9 mouse cellular contexts compared by ENCODE assay signal in the genomic region with DNA sequence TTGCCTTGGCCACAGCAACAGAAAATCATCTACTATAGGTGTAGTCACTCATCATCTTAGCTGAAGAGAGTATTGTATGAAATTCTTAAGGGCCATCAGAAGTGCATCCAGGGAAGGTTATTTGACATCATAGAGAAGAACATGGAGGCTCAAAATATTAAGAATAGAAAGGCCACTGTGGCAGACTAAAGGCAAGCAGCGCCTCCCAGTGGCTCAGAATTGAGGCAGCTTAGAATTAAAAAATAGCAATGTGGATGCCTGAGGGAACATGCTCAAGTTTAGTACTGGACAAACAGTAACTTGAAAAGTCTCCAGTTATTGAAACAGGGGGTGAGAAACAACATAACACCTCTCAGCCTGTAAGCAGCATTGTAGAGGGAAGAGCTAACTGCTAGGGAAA.
DNase-seq lines count a peak whose midpoint lies in the region; ATAC-seq and TF ChIP-seq lines count a peak whose summit lies in the region.
"Had no signal": no experiment of that assay in that cellular context is flagged by ENCODE, and none has a peak within 500 bp of the region (broad histone marks: within the 10 kb centered on the region; RNA-seq: fewer than 3 reads in every experiment).

No protein-coding gene starts in this region.

- in situ Hi-C loops in CH12.LX (cut with MboI; ENCODE audit: low pct_ligation_motif_present, low pct_unique_long_range_greater_than_20kb, low sequenced_read_pairs) = no loop called here

- no peaks in the 10 kb centered on the region for H3K27me3 ChIP-seq in kidney, adult 2 months (replicated peaks; ENCODE audit: control insufficient read depth, insufficient read depth, low read length)
- H3K27me3 ChIP-seq in kidney, embryonic 14.5 days (ENCODE audit: control insufficient read depth, insufficient read depth, low read length) = no peaks in the 10 kb centered on the region
- no peaks in the 10 kb centered on the region for H3K27me3 ChIP-seq in CH12.LX (replicated peaks)
- no peaks in the 10 kb centered on the region for H3K27me3 ChIP-seq in intestine, embryonic 16.5 days (replicated peaks; ENCODE audit: control insufficient read depth, insufficient read depth, low read length)
- H3K27me3 ChIP-seq: embryonic facial prominence, embryonic 12.5 days; neural tube, embryonic 12.5 days had no signal

- H3K4me2 ChIP-seq in kidney, embryonic 14.5 days (replicated peaks; ENCODE audit: low read depth, low read length) = no peak overlapping the region
- no peak overlapping the region for H3K4me2 ChIP-seq in CH12.LX (ENCODE audit: insufficient read depth, low read depth, poor library complexity, severe bottlenecking)
- no peak overlapping the region for H3K4me2 ChIP-seq in intestine, embryonic 16.5 days (ENCODE audit: low read depth, low read length)
- H3K4me2 ChIP-seq: embryonic facial prominence, embryonic 12.5 days; neural tube, embryonic 12.5 days had no signal

- no peak overlapping the region for H3K27ac ChIP-seq in kidney, adult 2 months (ENCODE audit: insufficient read depth, low read depth, low read length)
- no peak overlapping the region for H3K27ac ChIP-seq in kidney, embryonic 14.5 days (ENCODE audit: low read depth, low read length)
- no peak overlapping the region for H3K27ac ChIP-seq in CH12.LX (ENCODE audit: insufficient read depth, low read depth)
- no peak overlapping the region for H3K27ac ChIP-seq in intestine, embryonic 16.5 days (ENCODE audit: low read length)
- H3K27ac ChIP-seq: embryonic facial prominence, embryonic 12.5 days; neural tube, embryonic 12.5 days had no signal

- dilution Hi-C loops in CH12.LX (cut with MboI; ENCODE audit: extremely low pct_ligation_motif_present, extremely low pct_unique_long_range_greater_than_20kb, low sequenced_read_pairs) = no loop called here

- no peaks in the 10 kb centered on the region for H3K36me3 ChIP-seq in kidney, adult 2 months (ENCODE audit: control insufficient read depth, insufficient read depth, low read length)
- H3K36me3 ChIP-seq in kidney, embryonic 14.5 days (ENCODE audit: control insufficient read depth, insufficient read depth, low read length) = no peaks in the 10 kb centered on the region
- H3K36me3 ChIP-seq in CH12.LX (replicated peaks in 1 of 2; ENCODE audit: control insufficient read depth in 1 of 2, insufficient read depth in 1 of 2, low read length in 1 of 2) = no peaks in the 10 kb centered on the region
- no peaks in the 10 kb centered on the region for H3K36me3 ChIP-seq in intestine, embryonic 16.5 days (ENCODE audit: control insufficient read depth, insufficient read depth, low read length)
- H3K36me3 ChIP-seq: embryonic facial prominence, embryonic 12.5 days had no signal

- TF ChIP-seq POLR2A in kidney, adult 2 months (IDR thresholded peaks at IDR 0.05; ENCODE audit: low read depth, low read length) = no peak
- no peak for TF ChIP-seq POLR2A in CH12.LX (IDR thresholded peaks at IDR 0.05; ENCODE audit: low read depth, low read length)

- TF ChIP-seq CTCF in kidney, adult 2 months (conservative IDR thresholded peaks at IDR 0.05; ENCODE audit: insufficient read depth, insufficient read length, low read depth, low read length) = peak; percentile 73
- peak; percentile 38 to 87 for TF ChIP-seq CTCF in CH12.LX (conservative IDR thresholded peaks at IDR 0.05 in 1 of 2, IDR thresholded peaks at IDR 0.05 in 1 of 2; ENCODE audit: low read depth in 2 of 2, low read length in 2 of 2)

- no peak for TF ChIP-seq EP300 in CH12.LX (IDR thresholded peaks at IDR 0.05; ENCODE audit: low read length)

- intact Hi-C loops in gastrocnemius, postnatal 14 days (cut with DNase I; ENCODE audit: low total_unique reads) = no loop called here

- DNase-seq in kidney, adult 2 months = peak; percentile 44
- peak; percentile 23 for DNase-seq in CH12.LX (ENCODE audit: extremely low read depth)
- DNase-seq in adrenal gland, adult 2 months = peak; percentile 55
- DNase-seq in gastrocnemius, postnatal 14 days = peak; percentile 9
- peak; percentile 73 for DNase-seq in lung, postnatal 36 days

- H3K4me3 ChIP-seq in kidney, adult 2 months (ENCODE audit: insufficient read depth, low read depth, low read length) = no peak overlapping the region
- no peak overlapping the region for H3K4me3 ChIP-seq in kidney, embryonic 14.5 days (ENCODE audit: low read length)
- no peak overlapping the region for H3K4me3 ChIP-seq in CH12.LX (replicated peaks in 1 of 3; ENCODE audit: low read depth in 2 of 3, low read length in 2 of 3, poor library complexity in 1 of 3)
- H3K4me3 ChIP-seq in intestine, embryonic 16.5 days (ENCODE audit: low read length) = no peak overlapping the region
- H3K4me3 ChIP-seq: embryonic facial prominence, embryonic 12.5 days; neural tube, embryonic 12.5 days had no signal

- peak; percentile 88 for TF ChIP-seq RAD21 in CH12.LX (IDR thresholded peaks at IDR 0.05; ENCODE audit: low read depth, low read length)

- H3K79me2 ChIP-seq in CH12.LX (replicated peaks; ENCODE audit: control insufficient read depth, extremely low read depth, insufficient read depth, poor library complexity, severe bottlenecking) = no peaks in the 10 kb centered on the region

- no peak overlapping the region for H3K9ac ChIP-seq in kidney, embryonic 14.5 days (ENCODE audit: low read depth, low read length)
- no peak overlapping the region for H3K9ac ChIP-seq in CH12.LX (ENCODE audit: insufficient read depth, low read depth)
- no peak overlapping the region for H3K9ac ChIP-seq in intestine, embryonic 16.5 days (ENCODE audit: low read depth, low read length)
- H3K9ac ChIP-seq: embryonic facial prominence, embryonic 12.5 days; neural tube, embryonic 12.5 days had no signal

- no peaks in the 10 kb centered on the region for H3K4me1 ChIP-seq in kidney, adult 2 months (ENCODE audit: control insufficient read depth, insufficient read depth, low read length)
- H3K4me1 ChIP-seq in kidney, embryonic 14.5 days (ENCODE audit: control insufficient read depth, insufficient read depth, low read length) = no peaks in the 10 kb centered on the region
- no peaks in the 10 kb centered on the region for H3K4me1 ChIP-seq in CH12.LX (ENCODE audit: control insufficient read depth in 1 of 2, insufficient read depth in 2 of 2)
- H3K4me1 ChIP-seq in intestine, embryonic 16.5 days (ENCODE audit: control insufficient read depth, insufficient read depth, low read length) = no peaks in the 10 kb centered on the region
- H3K4me1 ChIP-seq: embryonic facial prominence, embryonic 12.5 days; neural tube, embryonic 12.5 days had no signal

- ATAC-seq in kidney, embryonic 14.5 days (ENCODE audit: low FRiP score, low TSS enrichment) = no peak
- ATAC-seq in intestine, embryonic 16.5 days = no peak

- no peaks in the 10 kb centered on the region for H3K9me3 ChIP-seq in kidney, embryonic 14.5 days (ENCODE audit: control insufficient read depth, low read length)
- no peaks in the 10 kb centered on the region for H3K9me3 ChIP-seq in CH12.LX (replicated peaks; ENCODE audit: low read length)
- H3K9me3 ChIP-seq in intestine, embryonic 16.5 days (ENCODE audit: control insufficient read depth, low read length) = no peaks in the 10 kb centered on the region
- H3K9me3 ChIP-seq: embryonic facial prominence, embryonic 12.5 days; neural tube, embryonic 12.5 days had no signal

- 38% methylated on average over 1 of the region's 1 CpGs for WGBS in kidney, adult 2 months
- 42% methylated on average over 1 of the region's 1 CpGs for WGBS in kidney, embryonic 14.5 days
- WGBS in intestine, embryonic 16.5 days = 64% methylated on average over 1 of the region's 1 CpGs

TF ChIP-seq in CH12.LX, 34 proteins besides CTCF, POLR2A, EP300 and RAD21:
- TF ChIP-seq CHD1 (IDR thresholded peaks at IDR 0.05; ENCODE audit: low read depth, low read length) (no peak), ZC3H11A (IDR thresholded peaks at IDR 0.05; ENCODE audit: low read depth, low read length) (peak; percentile 68), SMC3 (IDR thresholded peaks at IDR 0.05; ENCODE audit: low read depth, low read length) (peak; percentile 80)

Comparison
In these comparisons a context has a peak if more than half of its experiments do, and no peak if none do; other contexts are left out.
1. DNase-seq: peak in every context shown above with its lines; median percentile 73 in lung, postnatal 36 days; 55 in adrenal gland, adult 2 months; 44 in kidney, adult 2 months; 23 in CH12.LX; 9 in gastrocnemius, postnatal 14 days.